Mouse (Mus musculus) brain, embryonic 14.5 days (tissue): ENCODE measurements around the gene Gm28374.

Experiments used
- CTCF ChIP-seq: fragments of 200-500 bp; IDR thresholded peaks from 2 replicates; pipeline ENCODE4 v1.5.1; 2012; ENCODE audit warnings: inconsistent platforms, mild to moderate bottlenecking, moderate library complexity, borderline replicate concordance; ENCODE audit not compliant: insufficient read depth, insufficient read length; ENCODE audit errors: extremely low read depth
- POLR2A ChIP-seq: fragments of 200-500 bp; IDR thresholded peaks from 2 replicates; pipeline ENCODE4 v1.6.1; 2012; ENCODE audit warnings: mild to moderate bottlenecking, inconsistent platforms, borderline replicate concordance; ENCODE audit not compliant: poor library complexity, insufficient read depth, insufficient read length, severe bottlenecking; ENCODE audit errors: extremely low read depth

DNA sequence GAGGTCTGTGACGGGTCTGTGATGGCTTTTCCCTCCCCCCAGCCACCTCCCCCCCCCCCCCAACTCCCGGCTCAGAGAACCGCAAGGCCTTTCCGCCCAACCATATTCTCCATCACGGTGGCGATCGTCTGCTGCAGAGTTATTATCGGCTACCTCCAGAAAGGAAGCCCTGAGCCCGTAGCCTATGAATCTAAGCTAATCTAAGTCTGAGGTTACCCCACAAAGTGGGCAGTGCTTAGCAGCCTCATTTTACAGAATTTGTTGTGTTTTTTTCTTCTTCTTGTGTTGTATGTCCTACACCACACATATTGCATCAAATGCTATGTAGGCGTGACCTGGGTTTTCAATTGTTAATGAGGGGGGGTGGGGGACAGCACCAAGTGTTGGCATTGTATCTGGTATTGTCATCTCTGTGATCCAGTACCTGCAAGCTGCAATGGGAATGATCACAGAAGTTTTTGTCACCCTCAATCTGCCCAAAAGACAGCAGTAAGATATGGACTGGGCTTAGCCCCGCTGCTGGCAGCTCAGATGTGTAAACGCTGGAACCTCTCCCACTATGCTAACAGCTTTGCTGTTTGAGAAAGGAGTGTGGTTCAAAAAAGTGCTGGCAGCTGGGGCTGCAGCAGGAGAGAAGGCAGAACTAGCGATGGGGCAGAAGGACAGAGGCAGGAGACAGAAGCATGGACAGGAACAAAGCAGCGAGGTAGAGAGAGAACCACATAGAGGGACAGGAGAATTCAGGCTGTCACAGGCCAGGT is 51.4 kb downstream of the Gm28374 start:
- TF ChIP-seq POLR2A (no peak), CTCF (no peak)
